Mouse (Mus musculus) CH12.LX (cell line): ENCODE data around the gene Olfr699. TPM values are rescaled to one million over a fixed set of nuclear protein-coding genes. Genes with fewer than 3 reads are reported as not detected.

Source experiments
- DNase-seq: peaks from one replicate; pipeline ENCODE4 v3.0.0-alpha.2; 2013; ENCODE audit errors: extremely low read depth
- H3K27ac ChIP-seq: 2 replicates; pipeline ENCODE4 v1.5.1; 2012; ENCODE audit warnings: low read depth, mild to moderate bottlenecking, control low read depth, moderate library complexity; ENCODE audit not compliant: insufficient read depth
- H3K27me3 ChIP-seq: replicated peaks from 2 replicates; pipeline ENCODE3; 2012; ENCODE audit warnings: inconsistent platforms
- H3K36me3 ChIP-seq, 2 experiments: replicated peaks in 1 of 2; 2 replicates each; pipeline versions ENCODE3 to v1.6.1; 2012; ENCODE audit warnings: inconsistent platforms in 1 of 2, low read length in 1 of 2, mild to moderate bottlenecking in 1 of 2, mixed read lengths in 1 of 2, moderate library complexity in 1 of 2; ENCODE audit not compliant: control insufficient read depth in 1 of 2, insufficient read depth in 1 of 2
- H3K4me1 ChIP-seq, 2 experiments: 2 replicates each; pipeline ENCODE4 v1.6.1; 2012; ENCODE audit warnings: inconsistent platforms in 1 of 2, moderate library complexity in 1 of 2; ENCODE audit not compliant: insufficient read depth in 2 of 2, control insufficient read depth in 1 of 2
- H3K4me2 ChIP-seq: 2 replicates; pipeline ENCODE4 v1.6.1; 2012; ENCODE audit warnings: low read depth, mild to moderate bottlenecking, control low read depth; ENCODE audit not compliant: poor library complexity, insufficient read depth, severe bottlenecking
- H3K4me3 ChIP-seq, 3 experiments: fragments of 150-350 bp in 1 of 3; sonication (generic) in 1 of 3; replicated peaks in 1 of 3; 2 replicates each; pipeline versions ENCODE3 to v1.5.1; 2011 to 2012; ENCODE audit warnings: low read depth in 2 of 3, low read length in 2 of 3, mild to moderate bottlenecking in 2 of 3, moderate library complexity in 2 of 3, control low read depth in 1 of 3, improper control_type of control experiment in 1 of 3, inconsistent platforms in 1 of 3, mixed read lengths in 1 of 3; ENCODE audit not compliant: poor library complexity in 1 of 3
- H3K79me2 ChIP-seq: replicated peaks from 2 replicates; pipeline ENCODE4 v1.6.1; 2012; ENCODE audit warnings: mild to moderate bottlenecking, moderate library complexity; ENCODE audit not compliant: control insufficient read depth, poor library complexity, insufficient read depth, severe bottlenecking; ENCODE audit errors: extremely low read depth
- H3K9ac ChIP-seq: 2 replicates; pipeline ENCODE4 v1.6.1; 2012; ENCODE audit warnings: low read depth, mild to moderate bottlenecking, control low read depth, moderate library complexity; ENCODE audit not compliant: insufficient read depth
- H3K9me3 ChIP-seq: replicated peaks from 2 replicates; pipeline ENCODE3; 2012; ENCODE audit warnings: low read length, inconsistent platforms, mixed read lengths
- BHLHE40 ChIP-seq: IDR thresholded peaks from 2 replicates; pipeline ENCODE4 v1.6.1; 2011; ENCODE audit warnings: mild to moderate bottlenecking, low read depth, low read length, improper control_type of control experiment
- CHD1 ChIP-seq: IDR thresholded peaks from 2 replicates; pipeline ENCODE4 v1.6.1; 2012; ENCODE audit warnings: low read depth, low read length, improper control_type of control experiment, inconsistent platforms
- E2F4 ChIP-seq: IDR thresholded peaks from 2 replicates; pipeline ENCODE4 v1.6.1; 2011; ENCODE audit warnings: low read depth, low read length, improper control_type of control experiment; ENCODE audit not compliant: insufficient replicate concordance
- ELF1 ChIP-seq: IDR thresholded peaks from 2 replicates; pipeline ENCODE4 v1.6.1; 2014; ENCODE audit warnings: low read depth, mild to moderate bottlenecking, inconsistent platforms, low read length, improper control_type of control experiment
- EP300 ChIP-seq: IDR thresholded peaks from 2 replicates; pipeline ENCODE4 v1.6.1; 2011; ENCODE audit warnings: low read length, improper control_type of control experiment
- GABPA ChIP-seq: IDR thresholded peaks from 2 replicates; pipeline ENCODE4 v1.6.1; 2012; ENCODE audit warnings: low read depth, low read length, improper control_type of control experiment, inconsistent platforms; ENCODE audit not compliant: insufficient replicate concordance
- HCFC1 ChIP-seq: IDR thresholded peaks from 2 replicates; pipeline ENCODE4 v1.6.1; 2012; ENCODE audit warnings: low read depth, mild to moderate bottlenecking, inconsistent platforms, low read length, improper control_type of control experiment
- JUND ChIP-seq: conservative IDR thresholded peaks from 2 replicates; pipeline ENCODE4 v1.6.1; 2011; ENCODE audit warnings: low read depth, low read length, improper control_type of control experiment
- MAFK ChIP-seq: IDR thresholded peaks from 2 replicates; pipeline ENCODE4 v1.6.1; 2011; ENCODE audit warnings: low read length, improper control_type of control experiment; ENCODE audit not compliant: insufficient replicate concordance
- MAZ ChIP-seq: IDR thresholded peaks from 2 replicates; pipeline ENCODE4 v1.6.1; 2012; ENCODE audit warnings: low read depth, mild to moderate bottlenecking, inconsistent platforms, low read length, improper control_type of control experiment, moderate library complexity
- MEF2A ChIP-seq: IDR thresholded peaks from 2 replicates; pipeline ENCODE4 v1.6.1; 2014; ENCODE audit warnings: low read depth, mild to moderate bottlenecking, inconsistent platforms, low read length, improper control_type of control experiment, borderline replicate concordance
- NRF1 ChIP-seq: IDR thresholded peaks from 2 replicates; pipeline ENCODE4 v1.6.1; 2014; ENCODE audit warnings: low read depth, mild to moderate bottlenecking, inconsistent platforms, low read length, improper control_type of control experiment, moderate library complexity
- POLR2AphosphoS2 ChIP-seq: IDR thresholded peaks from 2 replicates; pipeline ENCODE4 v1.6.1; 2011; ENCODE audit warnings: low read depth, low read length, improper control_type of control experiment
- RAD21 ChIP-seq: IDR thresholded peaks from 2 replicates; pipeline ENCODE4 v1.6.1; 2011; ENCODE audit warnings: low read depth, mild to moderate bottlenecking, low read length, improper control_type of control experiment, moderate library complexity
- RCOR1 ChIP-seq: conservative IDR thresholded peaks from 2 replicates; pipeline ENCODE4 v1.6.1; 2012; ENCODE audit warnings: low read depth, mild to moderate bottlenecking, inconsistent platforms, low read length, improper control_type of control experiment
- TBP ChIP-seq: conservative IDR thresholded peaks from 2 replicates; pipeline ENCODE4 v1.6.1; 2011; ENCODE audit warnings: low read depth, low read length, improper control_type of control experiment
- TCF12 ChIP-seq: IDR thresholded peaks from 2 replicates; pipeline ENCODE4 v1.6.1; 2014; ENCODE audit warnings: low read depth, mild to moderate bottlenecking, inconsistent platforms, low read length, improper control_type of control experiment
- UBTF ChIP-seq: IDR thresholded peaks from 2 replicates; pipeline ENCODE4 v1.6.1; 2012; ENCODE audit warnings: low read depth, mild to moderate bottlenecking, inconsistent platforms, low read length, improper control_type of control experiment, moderate library complexity
- ZC3H11A ChIP-seq: IDR thresholded peaks from 2 replicates; pipeline ENCODE4 v1.6.1; 2012; ENCODE audit warnings: low read depth, mild to moderate bottlenecking, inconsistent platforms, low read length, improper control_type of control experiment
- ZMIZ1 ChIP-seq: IDR thresholded peaks from 2 replicates; pipeline ENCODE4 v1.6.1; 2012; ENCODE audit warnings: low read depth, mild to moderate bottlenecking, inconsistent platforms, low read length, improper control_type of control experiment
- dilution Hi-C: fragments of 300-500 bp; cut with MboI; formaldehyde crosslinking; loops from 2 replicates; pipeline ENCODE4 v1.14.3; 2020; ENCODE audit warnings: low sequenced_read_pairs; ENCODE audit not compliant: extremely low pct_unique_long_range_greater_than_20kb, extremely low pct_ligation_motif_present
- in situ Hi-C: fragments of 300-500 bp; cut with MboI; formaldehyde crosslinking; loops from 3 replicates; pipeline ENCODE4 v1.14.3; 2019; ENCODE audit warnings: low sequenced_read_pairs, low pct_ligation_motif_present, low pct_unique_long_range_greater_than_20kb, mixed read lengths
- polyA plus RNA-seq: library from polyadenylated mRNA; unstranded; fragments of >175 nt; gene quantifications from 2 replicates; pipeline ENCODE4 v1.2.1, GENCODE M21; 2012; ENCODE audit warnings: low read depth; ENCODE audit not compliant: insufficient read length
- total RNA-seq, 2 experiments: library from RNA; depleted of rRNA; stranded (reverse); fragments of 300-350 nt in 1 of 2; fragments of >200 nt in 1 of 2; gene quantifications; 2 replicates each; pipeline ENCODE4 v1.2.3; 2012 to 2014

Gene Olfr699
- total and polyA plus RNA-seq, 3 experiments: not detected

DNA sequence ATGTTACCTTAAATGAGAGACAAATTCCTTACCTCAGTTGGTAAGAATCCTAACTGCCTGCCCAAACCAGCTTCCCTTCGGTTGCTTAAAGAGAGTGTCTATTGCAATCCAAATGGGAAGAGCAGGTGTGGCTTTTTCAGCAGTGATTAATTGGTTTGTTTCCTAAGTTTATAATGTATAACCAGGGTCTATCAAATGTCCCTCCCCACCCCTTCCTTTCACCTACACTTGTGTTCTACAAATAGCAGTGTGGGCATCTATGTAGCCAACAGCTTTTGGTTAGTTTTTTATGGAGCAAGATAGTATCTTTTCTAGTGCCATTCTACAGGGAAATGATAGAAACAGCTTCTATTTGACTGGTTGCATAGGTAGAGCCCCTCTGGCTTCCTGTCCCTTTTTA is 50.7 kb downstream of the Olfr699 start, which contains the start of gene Olfr697:
Olfr697 (minus strand) TSS at position 101 of the 400 bp plus-strand sequence.
- Histone ChIP-seq H3K36me3 (no peaks in the 10 kb centered on the region), H3K79me2 (no peaks in the 10 kb centered on the region)
- in situ Hi-C loops: no loop called here
- TF ChIP-seq JUND (no peak), MAZ (no peak), RCOR1 (no peak), TCF12 (no peak), EP300 (no peak), BHLHE40 (no peak), TBP (no peak), HCFC1 (no peak), POLR2AphosphoS2 (no peak), ZC3H11A (no peak), ELF1 (no peak), NRF1 (no peak), MAFK (no peak), GABPA (no peak), UBTF (no peak), CHD1 (no peak), RAD21 (no peak), MEF2A (no peak), ZMIZ1 (no peak), E2F4 (no peak)
- TF ChIP-seq, all 38 proteins: peak for 0
- no peaks in the 10 kb centered on the region for H3K9me3 ChIP-seq
- DNase-seq: no peak
- H3K4me1 ChIP-seq: no peaks in the 10 kb centered on the region
- H3K9ac ChIP-seq: no peak within 1 kb of the TSS
- H3K27ac ChIP-seq: no peak within 1 kb of the TSS
- dilution Hi-C loops: no loop called here
- no peak within 1 kb of the TSS for H3K4me2 ChIP-seq
- no peak within 1 kb of the TSS for H3K4me3 ChIP-seq
- H3K27me3 ChIP-seq: no peaks in the 10 kb centered on the region

Other genes with a start within 250 kb of the Olfr699 start
- not detected in 2 replicates for gene Olfr693, start 112.6 kb downstream of the Olfr699 start, total RNA-seq (2012; rRNA removed)
- gene Olfr693, start 112.6 kb downstream of the Olfr699 start, total RNA-seq (2014; rRNA removed): not detected in 2 replicates
- not detected in 2 replicates for gene Olfr693, start 112.6 kb downstream of the Olfr699 start, polyA plus RNA-seq
- gene Olfr694, start 101.4 kb downstream of the Olfr699 start, total RNA-seq (2012; rRNA removed): not detected in 2 replicates
- not detected in 2 replicates for gene Olfr694, start 101.4 kb downstream of the Olfr699 start, total RNA-seq (2014; rRNA removed)
- not detected in 2 replicates for gene Olfr694, start 101.4 kb downstream of the Olfr699 start, polyA plus RNA-seq
- gene Olfr695, start 76.8 kb downstream of the Olfr699 start, total RNA-seq (2012; rRNA removed): not detected in 2 replicates
- gene Olfr695, start 76.8 kb downstream of the Olfr699 start, total RNA-seq (2014; rRNA removed): not detected in 2 replicates
- gene Olfr695, start 76.8 kb downstream of the Olfr699 start, polyA plus RNA-seq: not detected in 2 replicates
- gene Olfr697, start 50.8 kb downstream of the Olfr699 start, total RNA-seq (2012; rRNA removed): not detected in 2 replicates
- not detected in 2 replicates for gene Olfr697, start 50.8 kb downstream of the Olfr699 start, total RNA-seq (2014; rRNA removed)
- gene Olfr697, start 50.8 kb downstream of the Olfr699 start, polyA plus RNA-seq: not detected in 2 replicates
- not detected in 2 replicates for gene Olfr698, start 37.8 kb downstream of the Olfr699 start, total RNA-seq (2012; rRNA removed)
- not detected in 2 replicates for gene Olfr698, start 37.8 kb downstream of the Olfr699 start, total RNA-seq (2014; rRNA removed)
- gene Olfr698, start 37.8 kb downstream of the Olfr699 start, polyA plus RNA-seq: not detected in 2 replicates
- gene Olfr700, start 15.6 kb upstream of the Olfr699 start, total RNA-seq (2012; rRNA removed): not detected in 2 replicates
- gene Olfr700, start 15.6 kb upstream of the Olfr699 start, total RNA-seq (2014; rRNA removed): not detected in 2 replicates
- not detected in 2 replicates for gene Olfr700, start 15.6 kb upstream of the Olfr699 start, polyA plus RNA-seq
- gene Olfr701, start 20.9 kb upstream of the Olfr699 start, total RNA-seq (2012; rRNA removed): not detected in 2 replicates
- gene Olfr701, start 20.9 kb upstream of the Olfr699 start, total RNA-seq (2014; rRNA removed): not detected in 2 replicates
- gene Olfr701, start 20.9 kb upstream of the Olfr699 start, polyA plus RNA-seq: not detected in 2 replicates
- not detected in 2 replicates for gene Olfr702, start 40.7 kb upstream of the Olfr699 start, total RNA-seq (2012; rRNA removed)
- not detected in 2 replicates for gene Olfr702, start 40.7 kb upstream of the Olfr699 start, total RNA-seq (2014; rRNA removed)
- not detected in 2 replicates for gene Olfr702, start 40.7 kb upstream of the Olfr699 start, polyA plus RNA-seq
- gene Olfr703, start 50.2 kb upstream of the Olfr699 start, total RNA-seq (2012; rRNA removed): not detected in 2 replicates
- gene Olfr703, start 50.2 kb upstream of the Olfr699 start, total RNA-seq (2014; rRNA removed): not detected in 2 replicates
- gene Olfr703, start 50.2 kb upstream of the Olfr699 start, polyA plus RNA-seq: not detected in 2 replicates
- gene Olfr704, start 70.0 kb upstream of the Olfr699 start, total RNA-seq (2012; rRNA removed): not detected in 2 replicates
- not detected in 2 replicates for gene Olfr704, start 70.0 kb upstream of the Olfr699 start, total RNA-seq (2014; rRNA removed)
- gene Olfr704, start 70.0 kb upstream of the Olfr699 start, polyA plus RNA-seq: not detected in 2 replicates
- gene Olfr705, start 83.7 kb upstream of the Olfr699 start, total RNA-seq (2012; rRNA removed): not detected in 2 replicates
- gene Olfr705, start 83.7 kb upstream of the Olfr699 start, total RNA-seq (2014; rRNA removed): not detected in 2 replicates
- not detected in 2 replicates for gene Olfr705, start 83.7 kb upstream of the Olfr699 start, polyA plus RNA-seq
- not detected in 2 replicates for gene Olfr706, start 95.0 kb upstream of the Olfr699 start, total RNA-seq (2012; rRNA removed)
- not detected in 2 replicates for gene Olfr706, start 95.0 kb upstream of the Olfr699 start, total RNA-seq (2014; rRNA removed)
- not detected in 2 replicates for gene Olfr706, start 95.0 kb upstream of the Olfr699 start, polyA plus RNA-seq
- gene Olfr707, start 108.0 kb upstream of the Olfr699 start, total RNA-seq (2012; rRNA removed): not detected in 2 replicates
- gene Olfr707, start 108.0 kb upstream of the Olfr699 start, total RNA-seq (2014; rRNA removed): not detected in 2 replicates
- gene Olfr707, start 108.0 kb upstream of the Olfr699 start, polyA plus RNA-seq: not detected in 2 replicates
- not detected in 2 replicates for gene Olfr1532-ps1, start 114.8 kb upstream of the Olfr699 start, total RNA-seq (2012; rRNA removed)
- gene Olfr1532-ps1, start 114.8 kb upstream of the Olfr699 start, total RNA-seq (2014; rRNA removed): not detected in 2 replicates
- not detected in 2 replicates for gene Olfr1532-ps1, start 114.8 kb upstream of the Olfr699 start, polyA plus RNA-seq
- gene Olfr709-ps1, start 139.0 kb upstream of the Olfr699 start, total RNA-seq (2012; rRNA removed): not detected in 2 replicates
- not detected in 2 replicates for gene Olfr709-ps1, start 139.0 kb upstream of the Olfr699 start, total RNA-seq (2014; rRNA removed)
- not detected in 2 replicates for gene Olfr709-ps1, start 139.0 kb upstream of the Olfr699 start, polyA plus RNA-seq
- gene Olfr710, start 155.1 kb upstream of the Olfr699 start, total RNA-seq (2012; rRNA removed): not detected in 2 replicates
- not detected in 2 replicates for gene Olfr710, start 155.1 kb upstream of the Olfr699 start, total RNA-seq (2014; rRNA removed)
- gene Olfr710, start 155.1 kb upstream of the Olfr699 start, polyA plus RNA-seq: not detected in 2 replicates
- gene Olfr6, start 170.7 kb upstream of the Olfr699 start, total RNA-seq (2012; rRNA removed): not detected in 2 replicates
- not detected in 2 replicates for gene Olfr6, start 170.7 kb upstream of the Olfr699 start, total RNA-seq (2014; rRNA removed)
- not detected in 2 replicates for gene Olfr6, start 170.7 kb upstream of the Olfr699 start, polyA plus RNA-seq
- gene Olfr711, start 182.3 kb upstream of the Olfr699 start, total RNA-seq (2012; rRNA removed): not detected in 2 replicates
- not detected in 2 replicates for gene Olfr711, start 182.3 kb upstream of the Olfr699 start, total RNA-seq (2014; rRNA removed)
- gene Olfr711, start 182.3 kb upstream of the Olfr699 start, polyA plus RNA-seq: not detected in 2 replicates
- gene Olfr2, start 212.9 kb upstream of the Olfr699 start, total RNA-seq (2012; rRNA removed): not detected in 2 replicates
- gene Olfr2, start 212.9 kb upstream of the Olfr699 start, total RNA-seq (2014; rRNA removed): not detected in 2 replicates
- not detected in 2 replicates for gene Olfr2, start 212.9 kb upstream of the Olfr699 start, polyA plus RNA-seq
- gene Olfr713, start 238.0 kb upstream of the Olfr699 start, total RNA-seq (2012; rRNA removed): not detected in 2 replicates
- gene Olfr713, start 238.0 kb upstream of the Olfr699 start, total RNA-seq (2014; rRNA removed): not detected in 2 replicates
- not detected in 2 replicates for gene Olfr713, start 238.0 kb upstream of the Olfr699 start, polyA plus RNA-seq